Mouse (Mus musculus) megakaryocyte, embryonic 14.5 days (primary cell): Measurements from ENCODE around the gene Rel. TPM values are rescaled to one million over a fixed set of nuclear protein-coding genes. Genes with fewer than 3 reads are reported as not detected.
A peak's percentile ranks its signal among the peaks of the same experiment; 100 is the strongest.
"Not testable (repeated sequence)": the region's sequence is repeated elsewhere in the genome, so short reads cannot be mapped to it uniquely, and the experiment has no call there.

Experiments
- H3K27me3 ChIP-seq: replicated peaks from 2 replicates; pipeline ENCODE3; 2012; ENCODE audit warnings: inconsistent platforms
- H3K36me3 ChIP-seq: replicated peaks from 2 replicates; pipeline ENCODE3; 2012; ENCODE audit warnings: low read length, inconsistent platforms, mixed read lengths
- H3K4me1 ChIP-seq: 2 replicates; pipeline ENCODE4 v1.6.1; 2012; ENCODE audit warnings: inconsistent platforms
- H3K4me3 ChIP-seq: replicated peaks from 2 replicates; pipeline ENCODE3; 2012; ENCODE audit warnings: moderate library complexity, mild to moderate bottlenecking, inconsistent platforms
- H3K9me3 ChIP-seq: 2 replicates; pipeline ENCODE4 v1.6.1; 2012; ENCODE audit warnings: inconsistent platforms
- FLI1 ChIP-seq: IDR thresholded peaks from 2 replicates; pipeline ENCODE4 v1.6.1; 2012; ENCODE audit warnings: low read length, inconsistent platforms, mixed read lengths
- GATA1 ChIP-seq: IDR thresholded peaks from 3 replicates; pipeline ENCODE4 v1.6.1; 2012; ENCODE audit warnings: mixed read lengths, low read length, inconsistent platforms, borderline replicate concordance
- polyA plus RNA-seq: library from polyadenylated mRNA; stranded (reverse); fragments of >175 nt; gene quantifications from 2 replicates; pipeline ENCODE4 v1.2.3, GENCODE M21; 2012; ENCODE audit warnings: low replicate concordance; ENCODE audit not compliant: insufficient read depth

The Rel gene
- polyA plus RNA-seq: 0.08 TPM in 1 of 2 replicates, not detected in the other

GRCm38 (mm10) chr11:23770760-23771506, at the start of gene Rel:
Rel (minus strand) TSS chr11:23770970.
- Histone ChIP-seq H3K36me3 (peaks cover 4% of the 10 kb centered on the region), H3K4me3 (peak within 1 kb of the TSS; percentile 96), H3K4me1 (peaks cover 23% of the 10 kb centered on the region), H3K27me3 (no peaks in the 10 kb centered on the region), H3K9me3 (peaks cover 10% of the 10 kb centered on the region)
- TF ChIP-seq FLI1 (no peak), GATA1 (no peak)

GRCm38 (mm10) chr11:23818745-23819144, 48.0 kb upstream of the Rel start:
- H3K4me1 ChIP-seq: no peaks in the 10 kb centered on the region
- H3K4me3 ChIP-seq: no peak overlapping the region
- no peaks in the 10 kb centered on the region for H3K27me3 ChIP-seq
- TF ChIP-seq GATA1: no peak
- no peaks in the 10 kb centered on the region for H3K36me3 ChIP-seq
- H3K9me3 ChIP-seq: no peaks in the 10 kb centered on the region

GRCm38 (mm10) chr11:23810741-23811140, 40.0 kb upstream of the Rel start:
- peaks cover 4% of the 10 kb centered on the region; the same call in 1 of the 2 replicates for H3K4me1 ChIP-seq
- H3K9me3 ChIP-seq: 0 out of 2 replicates have a peak, but pooled peaks cover 3% of the 10 kb centered on the region
- no peaks in the 10 kb centered on the region for H3K27me3 ChIP-seq
- no peak overlapping the region for H3K4me3 ChIP-seq
- TF ChIP-seq FLI1 (no peak), GATA1 (no peak)
- H3K36me3 ChIP-seq: no peaks in the 10 kb centered on the region

- Histone ChIP-seq H3K4me3 (no peak overlapping the region), H3K27me3 (peaks cover 3% of the 10 kb centered on the region), H3K9me3 (0 out of 2 replicates have a peak, but pooled peaks cover 3% of the 10 kb centered on the region), H3K36me3 (no peaks in the 10 kb centered on the region), H3K4me1 (peaks cover 7% of the 10 kb centered on the region; the same call in 1 of the 2 replicates)
- TF ChIP-seq FLI1: no peak
- TF ChIP-seq GATA1: no peak
These were observed 34.9 kb upstream of the Rel start for GRCm38 (mm10) chr11:23805716-23806115.

- TF ChIP-seq GATA1: no peak
- no peak for TF ChIP-seq FLI1
- Histone ChIP-seq H3K4me3 (no peak overlapping the region), H3K9me3 (no peaks in the 10 kb centered on the region), H3K36me3 (no peaks in the 10 kb centered on the region), H3K27me3 (peaks cover 3% of the 10 kb centered on the region), H3K4me1 (peaks cover 7% of the 10 kb centered on the region; the same call in 1 of the 2 replicates)
These were observed 32.4 kb upstream of the Rel start for GRCm38 (mm10) chr11:23803136-23803535.

- Histone ChIP-seq H3K4me3 (no peak overlapping the region), H3K9me3 (no peaks in the 10 kb centered on the region), H3K36me3 (no peaks in the 10 kb centered on the region), H3K4me1 (peaks cover 7% of the 10 kb centered on the region; the same call in 1 of the 2 replicates), H3K27me3 (peaks cover 3% of the 10 kb centered on the region)
- no peak for TF ChIP-seq FLI1
- no peak for TF ChIP-seq GATA1
These were observed 31.5 kb upstream of the Rel start for GRCm38 (mm10) chr11:23802256-23802655.

- H3K4me1 ChIP-seq: peaks cover 7% of the 10 kb centered on the region; the same call in 1 of the 2 replicates
- no peak for TF ChIP-seq FLI1
- H3K36me3 ChIP-seq: no peaks in the 10 kb centered on the region
- no peaks in the 10 kb centered on the region for H3K9me3 ChIP-seq
- peaks cover 3% of the 10 kb centered on the region for H3K27me3 ChIP-seq
- H3K4me3 ChIP-seq: no peak overlapping the region
These were observed 31.1 kb upstream of the Rel start for GRCm38 (mm10) chr11:23801851-23802250.

GRCm38 (mm10) chr11:23783677-23784076, 12.9 kb upstream of the Rel start:
- not testable (repeated sequence) for H3K36me3 ChIP-seq, H3K27me3 ChIP-seq, H3K9me3 ChIP-seq, H3K4me3 ChIP-seq, H3K4me1 ChIP-seq

GRCm38 (mm10) chr11:23783085-23783484, 12.3 kb upstream of the Rel start:
- no peak overlapping the region for H3K4me3 ChIP-seq
- no peaks in the 10 kb centered on the region for H3K9me3 ChIP-seq
- H3K4me1 ChIP-seq: peaks cover 8% of the 10 kb centered on the region; the same call in 1 of the 2 replicates
- H3K36me3 ChIP-seq: no peaks in the 10 kb centered on the region
- no peak for TF ChIP-seq GATA1
- H3K27me3 ChIP-seq: peaks cover 2% of the 10 kb centered on the region

- Histone ChIP-seq H3K4me3 (no peak overlapping the region), H3K36me3 (no peaks in the 10 kb centered on the region), H3K9me3 (no peaks in the 10 kb centered on the region), H3K4me1 (peaks cover 8% of the 10 kb centered on the region; the same call in 1 of the 2 replicates), H3K27me3 (peaks cover 2% of the 10 kb centered on the region)
- TF ChIP-seq FLI1 (no peak), GATA1 (no peak)
These were observed 11.3 kb upstream of the Rel start for GRCm38 (mm10) chr11:23782038-23782437.
